Mouse (Mus musculus) testis, adult 2 months (tissue): ENCODE results near the gene 4930404N11Rik. TPM values are rescaled to one million over a fixed set of nuclear protein-coding genes. Genes with fewer than 3 reads are reported as not detected.

Source experiments
- H3K27ac ChIP-seq: fragments of 200-500 bp; 2 replicates; pipeline ENCODE4 v1.5.1; 2012; ENCODE audit warnings: low read depth, low read length; ENCODE audit not compliant: control insufficient read depth, insufficient read depth
- H3K27me3 ChIP-seq: fragments of 200-500 bp; 2 replicates; pipeline ENCODE4 v1.6.1; 2012; ENCODE audit warnings: mild to moderate bottlenecking, low read length, moderate library complexity; ENCODE audit not compliant: control insufficient read depth, insufficient read depth
- H3K36me3 ChIP-seq: fragments of 200-500 bp; 2 replicates; pipeline ENCODE4 v1.6.1; 2012; ENCODE audit warnings: mild to moderate bottlenecking, low read length; ENCODE audit not compliant: control insufficient read depth, insufficient read depth
- H3K4me1 ChIP-seq: fragments of 200-500 bp; 2 replicates; pipeline ENCODE4 v1.6.1; 2012; ENCODE audit warnings: low read length; ENCODE audit not compliant: control insufficient read depth, insufficient read depth
- H3K4me3 ChIP-seq: fragments of 200-500 bp; 2 replicates; pipeline ENCODE4 v1.5.1; 2012; ENCODE audit warnings: low read depth, mild to moderate bottlenecking, low read length, moderate library complexity, mixed read lengths; ENCODE audit not compliant: control insufficient read depth
- CTCF ChIP-seq: fragments of 200-500 bp; IDR thresholded peaks from 2 replicates; pipeline ENCODE4 v1.5.1; 2012; ENCODE audit warnings: low read depth, mild to moderate bottlenecking, inconsistent platforms, low read length, moderate library complexity; ENCODE audit not compliant: control insufficient read depth, insufficient read depth, insufficient replicate concordance
- POLR2A ChIP-seq: fragments of 200-500 bp; IDR thresholded peaks from 2 replicates; pipeline ENCODE4 v1.6.1; 2012; ENCODE audit warnings: low read depth, mild to moderate bottlenecking, inconsistent platforms, low read length, moderate library complexity; ENCODE audit not compliant: control insufficient read depth
- polyA plus RNA-seq: library from polyadenylated mRNA; depleted of rRNA; stranded (reverse); fragments of >200 nt; gene quantifications from 2 replicates; pipeline ENCODE4 v1.2.3, GENCODE M21; 2012

Gene 4930404N11Rik
- polyA plus RNA-seq, 1 experiment: 273 TPM

GRCm38 (mm10) chr10:81410981-81411380 is 45.4 kb upstream of the 4930404N11Rik start:
- Histone ChIP-seq H3K4me3 (no peak overlapping the region), H3K36me3 (no peaks in the 10 kb centered on the region), H3K4me1 (peaks cover 32% of the 10 kb centered on the region), H3K27ac (peak overlapping the region; percentile 7; the same call in 1 of the 2 replicates), H3K27me3 (no peaks in the 10 kb centered on the region)
- no peak for TF ChIP-seq POLR2A
- TF ChIP-seq CTCF: no peak

DNA sequence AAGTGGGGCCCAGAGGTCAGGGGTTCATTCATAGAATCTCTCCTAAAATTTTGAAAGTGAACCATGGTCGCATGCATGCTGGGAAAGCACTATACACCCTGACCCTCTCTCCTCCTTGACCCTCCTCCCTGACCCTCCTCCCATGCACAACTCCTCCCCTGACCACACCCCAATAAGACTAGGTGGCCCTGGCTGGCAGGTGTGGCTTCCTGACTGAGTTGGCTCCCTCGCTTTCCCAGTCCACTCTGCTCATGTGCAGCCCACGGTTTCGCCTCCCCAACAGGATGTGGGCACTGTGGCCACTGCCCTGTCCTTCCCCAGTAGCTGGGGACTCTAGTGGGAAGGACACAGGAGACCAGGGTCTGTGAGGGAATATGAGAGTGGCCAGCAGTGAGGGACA is 44.7 kb upstream of the 4930404N11Rik start:
- H3K27me3 ChIP-seq: no peaks in the 10 kb centered on the region
- no peak for TF ChIP-seq CTCF
- no peak for TF ChIP-seq POLR2A
- H3K4me3 ChIP-seq: peak overlapping the region; percentile 53
- H3K27ac ChIP-seq: no peak overlapping the region
- H3K36me3 ChIP-seq: no peaks in the 10 kb centered on the region
- peaks cover 26% of the 10 kb centered on the region for H3K4me1 ChIP-seq

DNA sequence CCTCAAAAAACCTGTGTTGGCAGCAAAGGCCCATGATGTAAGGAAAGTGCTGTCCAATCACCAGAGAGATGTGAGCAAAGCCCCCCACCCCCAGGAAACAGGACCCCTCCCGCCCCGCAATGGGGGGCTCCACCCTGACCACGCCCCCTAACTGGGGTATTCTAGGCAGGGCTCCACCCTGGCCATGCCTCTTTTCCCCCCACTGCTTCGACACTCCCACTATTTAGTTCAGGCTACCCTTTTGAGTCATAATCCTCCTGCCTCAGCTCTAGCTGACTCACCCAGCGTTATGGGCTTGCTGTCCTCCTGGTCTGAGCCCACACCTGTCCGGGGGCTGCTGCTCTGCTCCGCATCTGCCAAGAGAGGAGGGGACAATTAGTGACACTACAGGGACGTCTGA is 43.7 kb upstream of the 4930404N11Rik start:
- Histone ChIP-seq H3K27me3 (no peaks in the 10 kb centered on the region), H3K4me1 (peaks cover 22% of the 10 kb centered on the region), H3K36me3 (no peaks in the 10 kb centered on the region), H3K4me3 (peak overlapping the region; percentile 53), H3K27ac (no peak overlapping the region)
- TF ChIP-seq CTCF (no peak), POLR2A (no peak)

DNA sequence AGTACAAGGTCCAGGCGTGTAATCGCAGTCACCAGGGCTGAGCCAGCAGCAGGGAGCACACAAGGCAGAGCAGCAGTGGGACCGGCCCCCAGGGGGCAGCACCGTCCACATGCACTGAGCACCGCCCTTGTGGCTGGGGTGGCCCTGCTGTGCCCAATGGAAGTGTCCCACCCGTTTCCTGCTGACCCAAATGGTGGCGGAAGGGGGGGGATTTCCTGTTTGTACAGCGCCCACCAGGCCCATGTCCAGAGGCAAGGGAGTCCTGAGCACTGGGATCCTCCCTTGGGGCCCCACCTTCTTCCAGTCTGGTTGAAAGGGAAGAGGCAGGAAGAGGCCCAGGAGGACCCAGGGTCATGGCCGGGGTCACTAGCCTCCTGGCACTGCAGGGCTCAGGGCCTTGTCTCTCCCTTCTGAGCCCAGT is 43.3 kb upstream of the 4930404N11Rik start:
- Histone ChIP-seq H3K27me3 (no peaks in the 10 kb centered on the region), H3K4me3 (peak overlapping the region; percentile 46), H3K36me3 (no peaks in the 10 kb centered on the region), H3K4me1 (peaks cover 22% of the 10 kb centered on the region), H3K27ac (peak overlapping the region; percentile 50; the same call in 1 of the 2 replicates)
- TF ChIP-seq CTCF (peak; percentile 61; the same call in 1 of the 2 replicates), POLR2A (no peak)

DNA sequence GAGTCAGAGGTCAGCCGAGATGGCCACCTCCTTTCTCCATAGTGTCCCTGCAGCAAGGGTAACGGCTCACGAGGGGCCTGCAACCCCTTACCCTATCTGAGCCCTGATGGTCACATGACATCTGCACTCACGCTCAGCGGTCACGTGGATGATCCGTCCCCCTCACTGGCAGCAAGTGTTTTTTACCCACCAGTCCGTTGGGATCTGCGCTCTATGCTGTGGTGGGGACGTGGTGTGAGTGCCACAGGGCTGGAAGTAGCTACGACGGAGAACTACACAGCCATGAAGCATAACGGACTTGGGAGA is 42.8 kb upstream of the 4930404N11Rik start:
- H3K36me3 ChIP-seq: no peaks in the 10 kb centered on the region
- no peak overlapping the region; the same call in 1 of the 2 replicates for H3K27ac ChIP-seq
- no peak overlapping the region for H3K4me3 ChIP-seq
- H3K27me3 ChIP-seq: no peaks in the 10 kb centered on the region
- TF ChIP-seq POLR2A (no peak), CTCF (no peak)
- peaks cover 23% of the 10 kb centered on the region for H3K4me1 ChIP-seq

DNA sequence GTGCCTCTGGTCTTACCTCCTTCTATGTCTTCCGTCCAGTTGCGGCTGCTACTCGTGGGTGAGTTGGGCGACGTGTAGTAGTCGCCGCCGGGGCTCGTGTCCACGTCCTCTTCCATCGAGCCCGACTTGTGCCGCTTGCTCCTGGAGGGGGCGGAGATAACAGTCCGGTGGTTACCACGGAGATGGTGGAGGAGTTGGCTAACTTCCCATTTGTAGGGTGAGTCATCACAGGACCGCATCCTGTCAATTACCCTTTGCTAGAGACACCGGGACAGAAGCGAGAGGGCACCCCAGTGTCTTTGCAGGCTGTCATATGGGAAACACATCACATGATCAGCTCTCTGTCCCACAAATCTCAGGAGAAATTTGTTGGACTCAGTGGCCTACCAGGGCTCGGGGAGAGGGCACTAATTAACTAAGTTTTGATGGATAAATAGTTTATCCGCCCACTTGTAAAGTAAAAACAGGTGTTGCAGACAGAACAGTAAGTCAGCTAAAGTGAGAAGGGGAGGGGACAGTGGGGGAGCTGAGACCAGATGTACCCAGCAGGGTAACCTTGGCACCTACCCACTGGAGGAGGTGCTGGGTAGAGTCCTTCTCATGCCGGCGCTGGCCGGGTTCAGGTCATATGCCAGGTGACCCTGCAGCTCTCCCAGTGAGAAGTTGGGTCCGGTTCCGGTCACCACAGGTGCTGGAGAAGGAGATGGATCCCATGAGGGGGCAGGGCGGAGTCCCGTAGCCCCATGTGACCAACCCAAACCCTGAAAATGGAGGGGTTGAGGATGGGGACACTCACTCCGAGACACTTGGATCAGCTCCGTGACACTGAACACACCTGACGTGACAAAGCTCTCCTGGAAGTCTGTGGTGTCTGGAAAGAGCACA is 42.2 kb upstream of the 4930404N11Rik start:
- Histone ChIP-seq H3K36me3 (no peaks in the 10 kb centered on the region), H3K4me3 (no peak overlapping the region), H3K27me3 (no peaks in the 10 kb centered on the region), H3K27ac (no peak overlapping the region), H3K4me1 (peaks cover 24% of the 10 kb centered on the region)
- TF ChIP-seq POLR2A: no peak
- TF ChIP-seq CTCF: no peak

DNA sequence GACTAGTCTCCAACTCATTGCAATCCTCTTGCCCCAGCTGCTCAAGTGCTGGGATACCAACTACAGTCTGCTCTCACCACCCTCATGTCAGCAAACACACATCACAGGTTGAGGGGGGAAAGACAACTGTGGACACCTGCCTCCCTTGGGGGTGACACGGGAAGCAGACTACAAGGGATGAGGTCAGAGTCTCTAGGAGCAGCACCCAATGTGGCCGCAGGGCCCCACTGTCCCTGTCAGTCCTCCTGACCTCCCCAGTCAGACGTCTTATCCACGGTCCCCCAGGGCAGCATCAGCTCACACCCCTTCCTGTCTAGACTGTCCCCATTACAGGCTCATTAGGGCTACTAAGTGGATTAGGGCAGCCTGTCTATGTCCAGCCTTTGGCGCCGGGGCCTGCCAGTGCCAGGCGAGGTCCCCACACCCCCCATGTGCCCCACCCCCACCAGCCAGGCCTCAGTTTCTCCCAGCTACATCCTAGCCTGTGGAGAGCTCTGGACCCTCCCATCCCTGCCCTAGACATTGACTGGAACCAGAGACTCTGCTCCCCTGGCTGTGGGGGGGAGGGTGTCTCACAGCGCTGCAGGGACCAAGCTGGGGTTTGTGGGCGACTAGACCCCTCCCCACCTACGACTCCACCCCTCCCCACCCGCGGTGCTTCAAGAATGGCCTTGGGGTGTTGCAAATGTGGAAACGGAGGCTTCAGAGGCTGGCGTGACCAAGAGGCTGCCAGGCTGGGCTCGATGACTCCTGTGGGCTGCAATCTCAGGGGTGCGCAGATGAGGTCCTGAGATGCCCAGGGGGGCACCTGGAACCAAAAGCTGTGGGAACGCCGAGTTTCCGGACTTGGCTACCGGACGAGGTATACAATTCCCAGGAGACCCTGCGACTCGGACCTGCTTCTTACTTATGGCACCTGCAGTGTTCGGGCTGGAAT is 41.2 kb upstream of the 4930404N11Rik start:
- Histone ChIP-seq H3K27me3 (no peaks in the 10 kb centered on the region), H3K36me3 (no peaks in the 10 kb centered on the region), H3K4me1 (peaks cover 25% of the 10 kb centered on the region), H3K4me3 (no peak overlapping the region), H3K27ac (no peak overlapping the region)
- TF ChIP-seq POLR2A: no peak
